Mouse (Mus musculus): ENCODE results near the gene Fam229b. TPM values are rescaled to one million over a fixed set of nuclear protein-coding genes. Genes with fewer than 3 reads are reported as not detected.

Gene Fam229b
- polyA plus RNA-seq, 1 experiment from 2014 or later, result 26.2 TPM

- 69% methylated on average over 10 of the region's 10 CpGs for WGBS
- 0 out of 2 replicates have a peak, but pooled peaks have one; percentile 19 for ATAC-seq
These were observed 24.8 kb downstream of the Fam229b start for GRCm38 (mm10) chr10:39108837-39109488.

GRCm38 (mm10) chr10:39106935-39107334 lies 26.8 kb downstream of the Fam229b start:
- Histone ChIP-seq H3K9ac (no peak overlapping the region), H3K27ac (no peak overlapping the region), H3K4me1 (no peaks in the 10 kb centered on the region), H3K27me3 (no peaks in the 10 kb centered on the region), H3K4me3 (no peak overlapping the region), H3K9me3 (replicated peaks) (no peaks in the 10 kb centered on the region), H3K4me2 (no peak overlapping the region), H3K36me3 (ENCODE audit: poor library complexity, severe bottlenecking) (no peaks in the 10 kb centered on the region)
- 14% methylated on average over 3 of the region's 4 CpGs for WGBS
- no peak for ATAC-seq

More at GRCm38 (mm10) chr10:39108837-39109488, 24.8 kb downstream of the Fam229b start:
- Histone ChIP-seq H3K4me1 (no peaks in the 10 kb centered on the region), H3K4me2 (no peak overlapping the region), H3K27ac (no peak overlapping the region), H3K27me3 (no peaks in the 10 kb centered on the region), H3K4me3 (no peak overlapping the region), H3K9ac (no peak overlapping the region), H3K9me3 (replicated peaks) (no peaks in the 10 kb centered on the region), H3K36me3 (ENCODE audit: poor library complexity, severe bottlenecking) (no peaks in the 10 kb centered on the region)

GRCm38 (mm10) chr10:39106413-39106812 lies 27.3 kb downstream of the Fam229b start:
- H3K9ac ChIP-seq, result no peak overlapping the region
- H3K27ac ChIP-seq, result no peak overlapping the region
- no peaks in the 10 kb centered on the region for H3K9me3 ChIP-seq (replicated peaks)
- no peak for ATAC-seq
- 47% methylated on average over 3 of the region's 3 CpGs for WGBS
- H3K27me3 ChIP-seq, result no peaks in the 10 kb centered on the region
- H3K4me1 ChIP-seq, result no peaks in the 10 kb centered on the region
- H3K36me3 ChIP-seq (ENCODE audit: poor library complexity, severe bottlenecking), result no peaks in the 10 kb centered on the region
- H3K4me2 ChIP-seq, result no peak overlapping the region
- no peak overlapping the region for H3K4me3 ChIP-seq

GRCm38 (mm10) chr10:39104803-39105449 lies 28.8 kb downstream of the Fam229b start:
- Histone ChIP-seq H3K27ac (no peak overlapping the region), H3K4me2 (no peak overlapping the region), H3K9ac (no peak overlapping the region), H3K36me3 (ENCODE audit: poor library complexity, severe bottlenecking) (no peaks in the 10 kb centered on the region), H3K27me3 (no peaks in the 10 kb centered on the region), H3K4me3 (no peak overlapping the region), H3K4me1 (no peaks in the 10 kb centered on the region), H3K9me3 (replicated peaks) (no peaks in the 10 kb centered on the region)
- no peak for ATAC-seq
- 96% methylated on average over 8 of the region's 8 CpGs for WGBS

GRCm38 (mm10) chr10:39098746-39099145 lies 35.0 kb downstream of the Fam229b start:
- H3K27ac ChIP-seq, result no peak overlapping the region
- WGBS, result 94% methylated on average over 10 of the region's 10 CpGs
- no peak overlapping the region for H3K9ac ChIP-seq
- no peak overlapping the region for H3K4me3 ChIP-seq
- no peak overlapping the region for H3K4me2 ChIP-seq
- no peaks in the 10 kb centered on the region for H3K36me3 ChIP-seq (ENCODE audit: poor library complexity, severe bottlenecking)
- H3K4me1 ChIP-seq, result no peaks in the 10 kb centered on the region
- no peaks in the 10 kb centered on the region for H3K27me3 ChIP-seq
- ATAC-seq, result no peak
- H3K9me3 ChIP-seq (replicated peaks), result no peaks in the 10 kb centered on the region

- Histone ChIP-seq H3K9me3 (replicated peaks) (no peaks in the 10 kb centered on the region), H3K4me3 (no peak overlapping the region), H3K36me3 (ENCODE audit: poor library complexity, severe bottlenecking) (no peaks in the 10 kb centered on the region), H3K27me3 (no peaks in the 10 kb centered on the region), H3K9ac (no peak overlapping the region), H3K4me2 (no peak overlapping the region), H3K4me1 (no peaks in the 10 kb centered on the region), H3K27ac (no peak overlapping the region)
- ATAC-seq, result no peak
- WGBS, result 87% methylated on average over 9 of the region's 9 CpGs
These were observed 36.7 kb downstream of the Fam229b start for GRCm38 (mm10) chr10:39096981-39097380.

- no peak overlapping the region for H3K4me2 ChIP-seq
- H3K9ac ChIP-seq, result no peak overlapping the region
- WGBS, result 87% methylated on average over 4 of the region's 4 CpGs
- ATAC-seq, result no peak
- H3K4me3 ChIP-seq, result no peak overlapping the region
- H3K36me3 ChIP-seq (ENCODE audit: poor library complexity, severe bottlenecking), result no peaks in the 10 kb centered on the region
- no peaks in the 10 kb centered on the region for H3K4me1 ChIP-seq
- no peaks in the 10 kb centered on the region for H3K27me3 ChIP-seq
- H3K27ac ChIP-seq, result no peak overlapping the region
- H3K9me3 ChIP-seq (replicated peaks), result no peaks in the 10 kb centered on the region
These were observed 61.7 kb downstream of the Fam229b start for GRCm38 (mm10) chr10:39072048-39072447.

Other genes starting within 250 kb of the Fam229b start
- gene Lama4, start 168.4 kb downstream of the Fam229b start, polyA plus RNA-seq (2015; fragmentation: Nextera tagmentation; extraction: Ambion mirVana), result 11.2 and 13.3 TPM in 2 replicates
- gene Tube1, start 62 bp upstream of the Fam229b start, polyA plus RNA-seq (2015; fragmentation: Nextera tagmentation; extraction: Ambion mirVana), result 14.4 and 18.5 TPM in 2 replicates
- gene Ccn6, start 29.9 kb upstream of the Fam229b start, polyA plus RNA-seq (2015; fragmentation: Nextera tagmentation; extraction: Ambion mirVana), result 0.28 TPM in 1 of 2 replicates, not detected in the other
- gene Fyn, start 234.9 kb upstream of the Fam229b start, polyA plus RNA-seq (2015; fragmentation: Nextera tagmentation; extraction: Ambion mirVana), result 58.8 and 61.4 TPM in 2 replicates